Mouse (Mus musculus): ENCODE results near the gene Arhgef25. TPM values are rescaled to one million over a fixed set of nuclear protein-coding genes. Genes with fewer than 3 reads are reported as not detected.
"Not testable (repeated sequence)": the region's sequence is repeated elsewhere in the genome, so short reads cannot be mapped to it uniquely, and the experiment has no call there.

Gene Arhgef25
- polyA plus RNA-seq, 1 experiment = not detected

- TF ChIP-seq CTCF (IDR thresholded peaks at IDR 0.05; ENCODE audit: insufficient read depth, low read depth, low read length) (no peak), POLR2A (IDR thresholded peaks at IDR 0.05; ENCODE audit: insufficient read depth, low read depth, low read length) (no peak)
These were observed 8.6 kb upstream of the Arhgef25 start for GRCm38 (mm10) chr10:127198492-127198891.

DNA sequence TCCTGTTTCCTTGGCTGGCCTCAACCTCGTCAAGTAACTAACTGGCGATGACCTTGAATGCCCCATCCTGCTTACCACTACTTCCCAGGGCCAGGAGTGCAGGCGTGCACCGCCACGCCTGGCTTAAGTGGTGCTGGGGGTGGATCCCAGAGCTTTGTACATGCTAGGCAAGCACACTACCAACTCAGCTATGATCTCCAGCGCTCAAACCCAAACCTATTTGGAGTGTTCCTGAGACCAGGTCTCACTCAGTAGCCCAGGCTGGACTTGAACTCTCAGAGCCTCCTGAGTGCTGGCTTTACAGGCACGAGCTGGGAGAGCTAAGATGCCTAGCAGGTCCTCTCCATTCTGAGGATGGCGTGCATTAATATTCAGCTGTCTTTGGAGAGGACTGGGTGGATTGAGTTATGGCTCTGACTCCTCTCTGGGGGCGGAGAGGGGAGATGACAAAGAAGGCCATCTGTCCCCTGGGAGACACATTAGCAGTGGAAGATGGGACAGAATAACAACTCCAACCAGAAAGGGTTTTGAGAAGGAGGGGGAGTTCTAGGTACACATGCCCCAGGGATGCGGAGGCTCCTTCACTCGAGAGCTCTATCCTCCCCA is 7.7 kb upstream of the Arhgef25 start:
- H3K4me1 ChIP-seq (ENCODE audit: control insufficient read depth, insufficient read depth, low read length) = peaks cover 27% of the 10 kb centered on the region
- TF ChIP-seq CTCF (IDR thresholded peaks at IDR 0.05; ENCODE audit: insufficient read depth, low read depth, low read length) (no peak), POLR2A (IDR thresholded peaks at IDR 0.05; ENCODE audit: insufficient read depth, low read depth, low read length) (no peak)
- no peak overlapping the region for H3K4me3 ChIP-seq (ENCODE audit: insufficient read depth, low read depth, low read length)
- 79% methylated on average over 11 of the region's 11 CpGs for WGBS
- peak overlapping the region; percentile 59; the same call in 1 of the 2 replicates for H3K27ac ChIP-seq (ENCODE audit: insufficient read depth, low read depth, low read length)

More at GRCm38 (mm10) chr10:127198492-127198891, 8.6 kb upstream of the Arhgef25 start:
- Histone ChIP-seq H3K4me1 (ENCODE audit: control insufficient read depth, insufficient read depth, low read length) (peaks cover 21% of the 10 kb centered on the region), H3K4me3 (ENCODE audit: insufficient read depth, low read depth, low read length) (no peak overlapping the region), H3K27ac (ENCODE audit: insufficient read depth, low read depth, low read length) (no peak overlapping the region)
- WGBS = 58% methylated on average over 2 of the region's 2 CpGs

- 89% methylated on average over 8 of the region's 8 CpGs for WGBS
- Histone ChIP-seq H3K4me1 (ENCODE audit: control insufficient read depth, insufficient read depth, low read length) (peaks cover 29% of the 10 kb centered on the region), H3K4me3 (ENCODE audit: insufficient read depth, low read depth, low read length) (no peak overlapping the region), H3K27ac (ENCODE audit: insufficient read depth, low read depth, low read length) (peak overlapping the region; percentile 59; the same call in 1 of the 2 replicates)
- TF ChIP-seq CTCF (IDR thresholded peaks at IDR 0.05; ENCODE audit: insufficient read depth, low read depth, low read length) = no peak
- no peak for TF ChIP-seq POLR2A (IDR thresholded peaks at IDR 0.05; ENCODE audit: insufficient read depth, low read depth, low read length)
These were observed 7.2 kb upstream of the Arhgef25 start for GRCm38 (mm10) chr10:127197104-127197503.

- WGBS = 2% methylated on average over 5 of the region's 5 CpGs
- H3K4me3 ChIP-seq (ENCODE audit: insufficient read depth, low read depth, low read length) = peak overlapping the region; percentile 91
- H3K27ac ChIP-seq (ENCODE audit: insufficient read depth, low read depth, low read length) = peak overlapping the region; percentile 99
- peaks cover 30% of the 10 kb centered on the region for H3K4me1 ChIP-seq (ENCODE audit: control insufficient read depth, insufficient read depth, low read length)
- no peak for TF ChIP-seq CTCF (IDR thresholded peaks at IDR 0.05; ENCODE audit: insufficient read depth, low read depth, low read length)
These were observed 6.5 kb upstream of the Arhgef25 start for GRCm38 (mm10) chr10:127196392-127196791.

DNA sequence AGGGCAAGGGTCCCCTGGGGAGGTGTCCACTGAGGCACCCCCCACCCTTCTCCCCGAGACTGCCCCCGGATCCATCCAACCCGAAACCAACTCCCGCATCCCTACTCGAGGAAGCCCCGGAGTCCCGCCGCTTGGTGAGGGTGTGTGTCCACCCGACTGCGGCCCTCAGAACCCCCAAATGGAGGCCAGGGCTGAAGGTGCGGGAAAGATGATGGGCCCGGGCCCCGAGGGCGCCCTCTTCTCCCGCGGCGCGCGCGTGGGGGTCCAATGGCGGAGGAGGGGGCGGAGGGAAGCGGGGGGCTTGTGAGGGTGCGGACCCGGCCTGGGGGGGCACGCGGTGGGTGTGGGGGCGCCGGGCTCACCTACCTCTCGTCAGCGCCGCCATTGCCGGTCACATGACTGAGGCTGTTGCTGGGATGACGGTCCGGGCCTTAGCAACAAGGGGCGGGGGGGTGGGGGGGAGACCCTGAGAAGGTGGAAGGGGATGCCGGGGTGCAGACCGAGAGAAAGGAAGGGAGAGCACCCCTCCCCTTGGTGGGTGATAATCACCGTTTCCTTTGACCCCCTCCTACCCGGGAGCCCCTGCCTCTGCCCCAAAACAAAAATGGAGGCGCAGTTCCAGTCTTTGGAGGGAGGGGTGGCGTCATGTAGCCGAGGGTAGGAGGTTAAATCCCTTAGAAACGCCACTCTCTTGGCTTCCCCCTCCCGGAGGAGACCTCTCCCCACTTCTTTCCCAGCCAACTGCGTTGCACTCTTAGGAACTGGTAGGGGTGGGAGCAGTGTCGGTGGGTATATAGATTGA is 5.6 kb upstream of the Arhgef25 start, which contains the start of gene Dtx3:
Dtx3 (minus strand) TSS at position 401 of the 802 bp plus-strand sequence.
- no peak for TF ChIP-seq CTCF (IDR thresholded peaks at IDR 0.05; ENCODE audit: insufficient read depth, low read depth, low read length)
- no peak for TF ChIP-seq POLR2A (IDR thresholded peaks at IDR 0.05; ENCODE audit: insufficient read depth, low read depth, low read length)
- H3K4me3 ChIP-seq (ENCODE audit: insufficient read depth, low read depth, low read length) = peak within 1 kb of the TSS; percentile 91
- under 1% methylated on average over 44 of the region's 47 CpGs for WGBS
- H3K27ac ChIP-seq (ENCODE audit: insufficient read depth, low read depth, low read length) = peak within 1 kb of the TSS; percentile 99
- peaks cover 39% of the 10 kb centered on the region for H3K4me1 ChIP-seq (ENCODE audit: control insufficient read depth, insufficient read depth, low read length)

- peaks cover 44% of the 10 kb centered on the region for H3K4me1 ChIP-seq (ENCODE audit: control insufficient read depth, insufficient read depth, low read length)
- peak overlapping the region; percentile 91 for H3K4me3 ChIP-seq (ENCODE audit: insufficient read depth, low read depth, low read length)
- TF ChIP-seq POLR2A (IDR thresholded peaks at IDR 0.05; ENCODE audit: insufficient read depth, low read depth, low read length) (no peak), CTCF (IDR thresholded peaks at IDR 0.05; ENCODE audit: insufficient read depth, low read depth, low read length) (no peak)
- 7% methylated on average over 22 of the region's 22 CpGs for WGBS
- H3K27ac ChIP-seq (ENCODE audit: insufficient read depth, low read depth, low read length) = peak overlapping the region; percentile 24
These were observed 4.8 kb upstream of the Arhgef25 start for GRCm38 (mm10) chr10:127194428-127195327.

- TF ChIP-seq POLR2A (IDR thresholded peaks at IDR 0.05; ENCODE audit: insufficient read depth, low read depth, low read length) (no peak), CTCF (IDR thresholded peaks at IDR 0.05; ENCODE audit: insufficient read depth, low read depth, low read length) (no peak)
- Histone ChIP-seq H3K4me3 (ENCODE audit: insufficient read depth, low read depth, low read length) (no peak overlapping the region), H3K27ac (ENCODE audit: insufficient read depth, low read depth, low read length) (no peak overlapping the region), H3K4me1 (ENCODE audit: control insufficient read depth, insufficient read depth, low read length) (peaks cover 55% of the 10 kb centered on the region)
- 87% methylated on average over 9 of the region's 9 CpGs for WGBS
These were observed 3.1 kb upstream of the Arhgef25 start for GRCm38 (mm10) chr10:127193011-127193410.

DNA sequence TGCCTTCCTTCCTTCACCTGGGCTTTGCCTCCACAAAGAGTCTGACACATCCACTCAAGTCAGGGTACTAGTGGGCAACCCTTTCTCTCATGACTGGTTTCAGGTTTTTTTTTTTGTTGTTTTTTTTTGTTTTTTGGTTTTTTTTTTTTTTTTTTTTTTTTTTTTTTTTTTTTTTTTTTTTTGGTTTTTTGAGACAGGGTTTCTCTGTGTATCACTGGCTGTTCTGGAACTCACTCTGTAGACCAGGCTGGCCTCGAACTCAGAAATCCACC is 2.1 kb upstream of the Arhgef25 start:
- not testable (repeated sequence) for H3K4me3 ChIP-seq (ENCODE audit: insufficient read depth, low read depth, low read length)
- WGBS = 82% methylated on average over 1 of the region's 1 CpGs

More for the DNA sequence above, 2.1 kb upstream of the Arhgef25 start:
- peaks cover 56% of the 10 kb centered on the region for H3K4me1 ChIP-seq (ENCODE audit: control insufficient read depth, insufficient read depth, low read length)
- H3K27ac ChIP-seq (ENCODE audit: insufficient read depth, low read depth, low read length) = not testable (repeated sequence)

All from olfactory bulb, adult 2 months (tissue).